Mouse (Mus musculus): ENCODE data around the gene Gm21190. TPM values are rescaled to one million over a fixed set of nuclear protein-coding genes. Genes with fewer than 3 reads are reported as not detected.

The Gm21190 gene
- not detected in 2 replicates for polyA plus RNA-seq (2012; rRNA removed)

DNA sequence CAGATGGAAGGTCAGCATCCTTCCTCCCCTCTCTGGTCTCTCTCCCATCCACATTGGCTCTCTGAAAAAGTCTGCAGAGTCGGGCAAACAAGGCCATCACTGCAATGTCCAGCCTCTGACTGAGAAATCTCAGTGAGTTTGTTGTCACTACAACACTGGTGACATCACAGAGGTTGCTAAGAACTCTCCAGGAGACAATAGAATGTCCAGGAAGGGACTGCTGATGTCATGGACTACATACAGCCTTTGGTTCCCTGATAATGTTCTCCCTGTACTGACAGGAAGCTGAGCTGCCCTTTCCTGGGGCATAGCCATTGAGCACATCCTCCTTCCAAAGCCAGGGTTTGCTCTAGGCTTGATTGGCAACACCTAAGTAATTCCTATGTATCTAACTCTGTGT is at the start of gene Gm21190:
Gene Gm21190, minus strand, starts transcription at position 101 of the 400 bp plus-strand sequence.

DNA sequence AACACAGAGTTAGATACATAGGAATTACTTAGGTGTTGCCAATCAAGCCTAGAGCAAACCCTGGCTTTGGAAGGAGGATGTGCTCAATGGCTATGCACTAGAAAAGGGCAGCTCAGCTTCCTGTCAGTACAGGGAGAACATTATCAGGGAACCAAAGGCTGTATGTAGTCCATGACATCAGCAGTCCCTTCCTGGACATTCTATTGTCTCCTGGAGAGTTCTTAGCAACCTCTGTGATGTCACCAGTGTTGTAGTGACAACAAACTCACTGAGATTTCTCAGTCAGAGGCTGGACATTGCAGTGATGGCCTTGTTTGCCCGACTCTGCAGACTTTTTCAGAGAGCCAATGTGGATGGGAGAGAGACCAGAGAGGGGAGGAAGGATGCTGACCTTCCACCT is 48.0 kb upstream of the Gm21190 start, which contains the start of gene Gm21083:
Gene Gm21083, plus strand, starts transcription at position 301 of the 400 bp plus-strand sequence.

DNA sequence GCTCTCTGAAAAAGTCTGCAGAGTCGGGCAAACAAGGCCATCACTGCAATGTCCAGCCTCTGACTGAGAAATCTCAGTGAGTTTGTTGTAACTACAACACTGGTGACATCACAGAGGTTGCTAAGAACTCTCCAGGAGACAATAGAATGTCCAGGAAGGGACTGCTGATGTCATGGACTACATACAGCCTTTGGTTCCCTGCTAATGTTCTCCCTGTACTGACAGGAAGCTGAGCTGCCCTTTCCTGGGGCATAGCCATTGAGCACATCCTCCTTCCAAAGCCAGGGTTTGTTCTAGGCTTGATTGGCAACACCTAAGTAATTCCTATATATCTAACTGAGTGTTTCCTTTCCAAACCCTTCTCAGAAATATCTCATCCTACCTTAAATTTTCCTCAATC is 52.6 kb downstream of the Gm21190 start, which contains the start of gene Gm21149:
Gene Gm21149, minus strand, starts transcription at position 101 of the 400 bp plus-strand sequence.

Other genes starting within 250 kb of the Gm21190 start
- gene Gm21149, start 52.7 kb downstream of the Gm21190 start, polyA plus RNA-seq (2012; rRNA removed): 0.02 TPM in 1 of 2 replicates, not detected in the other
- gene Gm21083, start 48.1 kb upstream of the Gm21190 start, polyA plus RNA-seq (2012; rRNA removed): not detected in 2 replicates
- not detected in 2 replicates for gene Speer4d, start 89.8 kb upstream of the Gm21190 start, polyA plus RNA-seq (2012; rRNA removed)
- gene 4930572O03Rik, start 127.8 kb upstream of the Gm21190 start, polyA plus RNA-seq (2012; rRNA removed): not detected in 2 replicates
- not detected in 2 replicates for gene Speer4c, start 185.0 kb upstream of the Gm21190 start, polyA plus RNA-seq (2012; rRNA removed)

Measured in liver, embryonic 18 days (tissue).